Mouse (Mus musculus) midbrain, embryonic 13.5 days (tissue): ENCODE results near the gene Rpl13a. TPM values are rescaled to one million over a fixed set of nuclear protein-coding genes. Genes with fewer than 3 reads are reported as not detected.

Experiments used
- ATAC-seq: fragments of 200-750 bp; cut with Nextera tagmentation; 2 replicates; pipeline ENCODE4 v1.8.0; 2017; ENCODE audit warnings: mild to moderate bottlenecking, moderate TSS enrichment, moderate library complexity
- H3K27ac ChIP-seq: fragments of 300-500 bp; sonication (generic); 2 replicates; pipeline ENCODE4 v1.5.1; 2015; ENCODE audit warnings: inconsistent platforms, mild to moderate bottlenecking, moderate library complexity
- H3K27me3 ChIP-seq: fragments of 300-500 bp; sonication (generic); 2 replicates; pipeline ENCODE4 v1.6.1; 2015; ENCODE audit warnings: mild to moderate bottlenecking, inconsistent platforms
- H3K36me3 ChIP-seq: fragments of 300-500 bp; sonication (generic); 2 replicates; pipeline ENCODE4 v1.6.1; 2015; ENCODE audit warnings: mild to moderate bottlenecking, inconsistent platforms
- H3K4me1 ChIP-seq: fragments of 300-500 bp; sonication (generic); replicated peaks from 2 replicates; pipeline ENCODE4 v1.6.1; 2015; ENCODE audit warnings: inconsistent platforms
- H3K4me2 ChIP-seq: fragments of 300-500 bp; sonication (generic); replicated peaks from 2 replicates; pipeline ENCODE4 v1.6.1; 2015; ENCODE audit warnings: moderate library complexity, mild to moderate bottlenecking, inconsistent platforms
- H3K4me3 ChIP-seq: fragments of 300-500 bp; sonication (generic); replicated peaks from 2 replicates; pipeline ENCODE4 v1.5.1; 2015; ENCODE audit warnings: mild to moderate bottlenecking, inconsistent platforms
- H3K9ac ChIP-seq: fragments of 300-500 bp; sonication (generic); replicated peaks from 2 replicates; pipeline ENCODE4 v1.6.1; 2015; ENCODE audit warnings: mild to moderate bottlenecking, inconsistent platforms
- H3K9me3 ChIP-seq: fragments of 300-500 bp; sonication (generic); 2 replicates; pipeline ENCODE4 v1.6.1; 2016; ENCODE audit warnings: mild to moderate bottlenecking, inconsistent platforms
- WGBS: fragments of 180-500 bp; shearing (Covaris S2); methylation state at CpG from one replicate; pipeline ENCODE4 v1.1.7; 2015; 5-methylcytosine and 5-hydroxymethylcytosine counted together
- polyA plus RNA-seq: library from polyadenylated mRNA; unstranded; fragments of >200 nt; fragmentation: Nextera tagmentation; extraction: Ambion mirVana; gene quantifications from 2 replicates; pipeline ENCODE4 v1.2.1, GENCODE M21; 2015

Gene Rpl13a
- polyA plus RNA-seq, 1 experiment from 2014 or later: 838 TPM

GRCm38 (mm10) chr7:45092048-45092447 is 36.5 kb downstream of the Rpl13a start, which contains the start of gene Rcn3:
Gene Rcn3 (minus strand): TSS chr7:45092221.
- peak within 1 kb of the TSS; percentile 53 for H3K9ac ChIP-seq
- peak; percentile 97 for ATAC-seq
- H3K27ac ChIP-seq: 0 out of 2 replicates have a peak within 1 kb of the TSS, but pooled peaks have one; percentile 14
- H3K27me3 ChIP-seq: 0 out of 2 replicates have a peak, but pooled peaks cover 5% of the 10 kb centered on the region
- peaks cover 13% of the 10 kb centered on the region for H3K4me1 ChIP-seq
- H3K4me2 ChIP-seq: peak within 1 kb of the TSS; percentile 61
- no peaks in the 10 kb centered on the region for H3K9me3 ChIP-seq
- peak within 1 kb of the TSS; percentile 43 for H3K4me3 ChIP-seq
- peaks cover 6% of the 10 kb centered on the region; the same call in 1 of the 2 replicates for H3K36me3 ChIP-seq
- WGBS: 1% methylated on average over 16 of the region's 16 CpGs

- H3K4me3 ChIP-seq: peak overlapping the region; percentile 43
- 17% methylated on average over 35 of the region's 35 CpGs for WGBS
- ATAC-seq: peak; percentile 62
- peaks cover 13% of the 10 kb centered on the region for H3K4me1 ChIP-seq
- peak overlapping the region; percentile 61 for H3K4me2 ChIP-seq
- H3K9me3 ChIP-seq: no peaks in the 10 kb centered on the region
- H3K36me3 ChIP-seq: peaks cover 13% of the 10 kb centered on the region
- 0 out of 2 replicates have a peak, but pooled peaks cover 5% of the 10 kb centered on the region for H3K27me3 ChIP-seq
- H3K27ac ChIP-seq: 0 out of 2 replicates have a peak overlapping the region, but pooled peaks have one; percentile 14
- H3K9ac ChIP-seq: peak overlapping the region; percentile 53
Measured at GRCm38 (mm10) chr7:45091001-45091990, 37.3 kb downstream of the Rpl13a start.

DNA sequence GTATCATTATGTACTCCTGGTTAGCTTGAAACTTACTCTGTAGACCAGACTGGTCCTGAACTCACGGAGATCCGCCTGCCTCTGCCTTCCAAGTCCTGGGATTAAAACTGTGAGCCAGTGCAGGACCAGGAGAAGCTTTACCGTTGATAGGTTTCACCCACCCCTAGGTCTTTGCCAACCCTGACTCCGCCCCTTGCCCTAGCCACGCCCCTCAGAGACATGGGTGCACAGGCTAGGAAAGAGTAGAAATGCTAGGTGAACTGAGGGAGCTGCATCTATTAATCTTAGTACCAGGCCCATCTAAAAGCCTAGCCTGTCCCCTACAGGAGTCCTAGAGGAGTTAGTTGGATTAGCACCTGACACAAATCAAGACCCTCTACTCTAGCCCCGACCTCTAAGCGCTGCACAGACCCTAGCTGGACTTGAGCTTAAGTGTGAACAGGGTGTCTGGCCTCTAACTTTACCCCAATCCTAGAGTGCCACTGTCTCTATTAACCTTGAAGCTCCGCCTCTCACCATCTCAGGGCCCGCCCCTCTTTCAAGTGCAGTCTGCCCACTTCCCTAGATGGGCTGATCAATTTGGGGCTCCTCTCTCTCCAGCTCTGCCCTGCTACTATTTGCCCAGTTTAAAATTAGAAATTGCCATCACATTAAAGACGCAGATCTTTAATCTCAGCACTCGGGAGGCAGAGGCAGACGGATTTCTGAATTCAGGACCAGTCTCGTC is 38.1 kb downstream of the Rpl13a start:
- Histone ChIP-seq H3K27me3 (0 out of 2 replicates have a peak, but pooled peaks cover 5% of the 10 kb centered on the region), H3K36me3 (peaks cover 17% of the 10 kb centered on the region), H3K9me3 (no peaks in the 10 kb centered on the region), H3K4me1 (peaks cover 13% of the 10 kb centered on the region), H3K4me3 (no peak overlapping the region), H3K4me2 (peak overlapping the region; percentile 61; the same call in 1 of the 2 replicates), H3K27ac (no peak overlapping the region), H3K9ac (no peak overlapping the region)
- 82% methylated on average over 13 of the region's 13 CpGs for WGBS
- ATAC-seq: 0 out of 2 replicates have a peak, but pooled peaks have one; percentile 7

DNA sequence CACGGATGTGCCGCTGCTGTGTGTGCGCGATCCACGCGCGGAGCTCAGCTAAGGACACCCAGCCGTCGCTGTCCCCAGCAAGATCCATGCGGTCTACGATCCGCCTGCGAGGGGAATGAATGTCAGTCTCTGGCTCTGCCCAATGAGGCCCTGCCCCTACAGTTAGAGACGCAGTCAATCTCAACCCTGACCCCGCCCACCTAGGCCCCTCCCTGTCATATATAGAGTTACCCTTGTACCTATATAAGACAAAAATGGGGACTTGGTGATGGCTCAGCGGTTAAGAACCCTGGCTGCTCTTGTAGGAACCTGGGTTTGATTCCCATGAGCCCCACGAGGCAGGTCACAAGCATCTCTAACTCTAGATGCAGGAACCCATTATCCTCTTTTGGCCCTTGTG is 40.0 kb downstream of the Rpl13a start:
- no peak for ATAC-seq
- peaks cover 13% of the 10 kb centered on the region for H3K4me1 ChIP-seq
- H3K36me3 ChIP-seq: peaks cover 24% of the 10 kb centered on the region
- no peaks in the 10 kb centered on the region for H3K9me3 ChIP-seq
- no peak overlapping the region for H3K4me2 ChIP-seq
- 0 out of 2 replicates have a peak, but pooled peaks cover 5% of the 10 kb centered on the region for H3K27me3 ChIP-seq
- H3K4me3 ChIP-seq: no peak overlapping the region
- H3K27ac ChIP-seq: no peak overlapping the region
- no peak overlapping the region for H3K9ac ChIP-seq
- WGBS: 95% methylated on average over 17 of the region's 17 CpGs

- Histone ChIP-seq H3K9me3 (no peaks in the 10 kb centered on the region), H3K36me3 (peaks cover 28% of the 10 kb centered on the region), H3K4me3 (no peak overlapping the region), H3K27ac (no peak overlapping the region), H3K4me2 (no peak overlapping the region), H3K9ac (no peak overlapping the region), H3K27me3 (no peaks in the 10 kb centered on the region), H3K4me1 (peaks cover 2% of the 10 kb centered on the region; the same call in 1 of the 2 replicates)
- ATAC-seq: no peak
- WGBS: 80% methylated on average over 4 of the region's 4 CpGs
Measured at GRCm38 (mm10) chr7:45086084-45086483, 42.5 kb downstream of the Rpl13a start.

DNA sequence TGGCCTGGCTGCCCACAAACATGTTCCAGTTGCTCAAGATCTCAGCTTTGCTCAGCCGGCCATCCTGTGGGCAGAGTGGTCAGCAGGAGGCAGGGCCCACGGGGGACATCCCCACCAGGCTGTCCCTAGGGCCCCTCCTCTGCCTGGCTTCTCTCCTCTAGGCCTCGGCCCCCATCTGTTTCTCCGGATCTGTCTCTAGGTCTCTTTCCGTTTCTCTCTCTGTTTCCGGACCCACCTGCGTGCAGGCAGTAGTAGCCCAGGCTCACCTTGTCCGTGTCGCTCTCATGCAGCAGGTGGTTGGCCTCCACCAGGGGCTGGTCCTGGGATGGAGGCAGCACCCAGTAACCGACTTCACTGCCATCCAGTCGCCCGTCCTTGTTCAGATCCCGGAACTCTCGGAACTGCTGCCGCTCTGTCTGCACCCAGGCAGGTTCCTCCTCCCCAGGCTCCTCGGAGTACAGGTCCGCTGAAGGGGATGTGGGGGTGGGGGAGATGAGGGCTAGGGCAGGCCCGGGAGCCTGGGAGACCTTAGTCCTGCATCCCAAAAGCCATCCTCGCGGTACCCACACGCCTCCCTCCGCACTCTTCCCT is 45.2 kb downstream of the Rpl13a start:
- no peak overlapping the region for H3K4me2 ChIP-seq
- 87% methylated on average over 22 of the region's 22 CpGs for WGBS
- no peak for ATAC-seq
- H3K9ac ChIP-seq: no peak overlapping the region
- no peak overlapping the region for H3K4me3 ChIP-seq
- no peak overlapping the region for H3K27ac ChIP-seq
- H3K9me3 ChIP-seq: no peaks in the 10 kb centered on the region
- peaks cover 28% of the 10 kb centered on the region for H3K36me3 ChIP-seq
- H3K27me3 ChIP-seq: no peaks in the 10 kb centered on the region
- 0 out of 2 replicates have a peak, but pooled peaks cover 4% of the 10 kb centered on the region for H3K4me1 ChIP-seq

DNA sequence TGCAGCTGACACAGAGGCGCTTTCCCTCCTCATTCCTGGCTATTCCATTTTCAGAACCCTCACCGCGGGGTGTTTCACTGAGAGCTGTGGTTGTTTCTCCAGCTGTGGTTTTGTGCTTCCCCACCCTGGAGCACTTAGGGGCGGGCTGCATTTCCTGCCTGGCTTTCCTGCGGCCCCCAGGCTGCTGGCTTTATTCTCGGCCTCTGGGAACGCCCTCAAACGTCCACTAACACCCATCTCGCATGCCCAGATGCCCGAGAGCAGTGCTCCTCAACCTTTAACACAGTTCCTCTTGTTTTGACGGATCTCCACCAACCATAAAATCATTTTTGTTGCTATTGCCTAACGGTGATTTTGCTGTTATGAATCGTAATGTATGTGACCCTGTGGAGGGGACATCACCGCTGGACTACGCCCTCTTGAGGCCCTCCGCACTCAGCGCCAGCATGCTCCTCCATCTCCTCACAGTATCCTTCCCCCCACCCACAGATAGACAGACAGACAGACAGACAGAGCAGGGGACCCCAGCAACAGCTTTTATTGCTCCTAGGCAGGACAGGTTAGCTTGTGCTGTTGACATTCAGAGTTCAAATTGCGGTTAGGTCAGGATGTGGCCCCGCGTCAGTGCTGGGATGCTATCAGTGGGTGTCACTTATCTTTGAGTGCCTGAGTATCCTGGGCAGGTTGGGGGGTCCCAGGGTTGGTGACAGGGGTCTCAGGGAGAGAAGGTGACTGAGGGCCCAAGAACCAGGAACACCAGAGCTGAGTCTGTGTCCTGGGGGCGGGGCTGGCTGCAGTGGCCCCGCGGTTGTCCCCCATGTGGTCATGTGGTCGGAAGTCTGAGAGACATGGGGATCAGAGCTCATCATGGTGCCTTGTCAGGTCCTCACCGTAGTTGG is 45.9 kb downstream of the Rpl13a start:
- no peak overlapping the region for H3K9ac ChIP-seq
- WGBS: 79% methylated on average over 25 of the region's 25 CpGs
- H3K4me1 ChIP-seq: 0 out of 2 replicates have a peak, but pooled peaks cover 4% of the 10 kb centered on the region
- ATAC-seq: no peak
- H3K4me2 ChIP-seq: no peak overlapping the region
- no peaks in the 10 kb centered on the region for H3K27me3 ChIP-seq
- H3K9me3 ChIP-seq: no peaks in the 10 kb centered on the region
- H3K27ac ChIP-seq: no peak overlapping the region
- H3K4me3 ChIP-seq: no peak overlapping the region
- H3K36me3 ChIP-seq: peaks cover 30% of the 10 kb centered on the region

DNA sequence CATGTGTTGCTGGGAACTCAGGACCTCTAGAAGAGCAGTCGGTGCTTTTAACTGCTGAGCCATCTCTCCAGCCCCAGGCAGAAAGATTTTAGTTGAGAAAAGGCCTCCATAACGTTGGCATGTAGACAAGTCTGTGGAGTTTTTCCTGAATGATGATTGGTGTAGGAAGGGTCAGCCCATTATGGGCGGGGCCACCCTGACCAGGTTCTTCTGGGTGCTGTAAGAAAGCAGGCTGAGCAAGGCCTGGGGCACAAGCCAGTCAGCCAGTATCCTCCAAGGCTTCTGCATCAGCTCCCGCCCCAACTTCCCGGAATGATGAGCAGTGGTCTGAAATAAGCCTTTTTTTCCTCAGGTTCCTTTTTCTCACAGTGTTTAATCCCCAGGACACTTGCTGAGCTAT is 47.5 kb downstream of the Rpl13a start:
- H3K4me1 ChIP-seq: 0 out of 2 replicates have a peak, but pooled peaks cover 4% of the 10 kb centered on the region
- peaks cover 31% of the 10 kb centered on the region for H3K36me3 ChIP-seq
- no peaks in the 10 kb centered on the region for H3K27me3 ChIP-seq
- H3K4me2 ChIP-seq: no peak overlapping the region
- H3K9ac ChIP-seq: no peak overlapping the region
- H3K27ac ChIP-seq: no peak overlapping the region
- no peaks in the 10 kb centered on the region for H3K9me3 ChIP-seq
- no peak for ATAC-seq
- no peak overlapping the region for H3K4me3 ChIP-seq
- WGBS: 45% methylated on average over 5 of the region's 5 CpGs

GRCm38 (mm10) chr7:45079856-45080255 is 48.7 kb downstream of the Rpl13a start:
- H3K36me3 ChIP-seq: peaks cover 40% of the 10 kb centered on the region
- H3K4me3 ChIP-seq: no peak overlapping the region
- H3K27ac ChIP-seq: no peak overlapping the region
- no peaks in the 10 kb centered on the region for H3K9me3 ChIP-seq
- no peak overlapping the region for H3K4me2 ChIP-seq
- H3K27me3 ChIP-seq: no peaks in the 10 kb centered on the region
- 2% methylated on average over 10 of the region's 10 CpGs for WGBS
- H3K9ac ChIP-seq: no peak overlapping the region
- H3K4me1 ChIP-seq: 0 out of 2 replicates have a peak, but pooled peaks cover 4% of the 10 kb centered on the region
- peak; percentile 38 for ATAC-seq

DNA sequence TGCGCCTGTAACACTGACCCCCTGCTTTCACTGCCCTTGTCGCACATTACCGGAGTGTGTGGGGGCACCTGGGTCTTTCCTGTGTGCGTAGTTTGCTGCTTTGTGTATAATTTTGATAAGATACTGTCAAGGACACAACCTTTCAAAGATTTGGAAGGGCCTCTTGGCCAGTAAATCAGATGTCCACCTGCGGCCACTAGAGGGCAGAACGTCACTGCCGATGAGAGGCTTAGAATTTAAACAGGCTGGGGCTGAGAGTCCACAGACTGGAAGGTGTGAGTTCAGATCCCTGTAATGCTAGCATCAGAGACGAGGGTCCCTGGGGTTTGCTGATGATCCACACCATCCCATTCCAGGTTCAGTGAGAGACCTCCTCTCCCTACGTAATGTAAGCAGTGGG is 50.0 kb downstream of the Rpl13a start:
- WGBS: 39% methylated on average over 9 of the region's 9 CpGs
- H3K4me3 ChIP-seq: no peak overlapping the region
- H3K27me3 ChIP-seq: no peaks in the 10 kb centered on the region
- peaks cover 45% of the 10 kb centered on the region for H3K36me3 ChIP-seq
- 0 out of 2 replicates have a peak, but pooled peaks have one; percentile 37 for ATAC-seq
- H3K27ac ChIP-seq: no peak overlapping the region
- H3K4me1 ChIP-seq: 0 out of 2 replicates have a peak, but pooled peaks cover 4% of the 10 kb centered on the region
- no peaks in the 10 kb centered on the region for H3K9me3 ChIP-seq
- H3K4me2 ChIP-seq: no peak overlapping the region
- no peak overlapping the region for H3K9ac ChIP-seq
